Mouse (Mus musculus) hindbrain, postnatal 0 days (tissue): Measurements from ENCODE around the gene Krt72. TPM values are rescaled to one million over a fixed set of nuclear protein-coding genes. Genes with fewer than 3 reads are reported as not detected.

Experiments used
- ATAC-seq: fragments of 200-750 bp; cut with Nextera tagmentation; 2 replicates; pipeline ENCODE4 v1.8.0; 2017; ENCODE audit warnings: mild to moderate bottlenecking, moderate TSS enrichment, moderate library complexity
- DNase-seq: peaks from one replicate; pipeline ENCODE4 v3.0.0-alpha.2; 2015; ENCODE audit warnings: low spot score
- H3K27ac ChIP-seq: fragments of 300-500 bp; sonication (generic); 2 replicates; pipeline ENCODE4 v1.5.1; 2014; ENCODE audit warnings: mild to moderate bottlenecking
- H3K27me3 ChIP-seq: fragments of 300-500 bp; sonication (generic); 2 replicates; pipeline ENCODE4 v1.6.1; 2014; ENCODE audit warnings: low read length, mixed read lengths; ENCODE audit not compliant: insufficient read depth
- H3K36me3 ChIP-seq: fragments of 300-500 bp; sonication (generic); 2 replicates; pipeline ENCODE4 v1.6.1; 2014; ENCODE audit warnings: low read length, mixed read lengths; ENCODE audit not compliant: insufficient read depth
- H3K4me1 ChIP-seq: fragments of 300-500 bp; sonication (generic); 2 replicates; pipeline ENCODE4 v1.6.1; 2014; ENCODE audit warnings: antibody characterized with exemption, low read length, mixed read lengths; ENCODE audit not compliant: insufficient read depth
- H3K4me2 ChIP-seq: fragments of 300-500 bp; sonication (generic); 2 replicates; pipeline ENCODE4 v1.6.1; 2014; ENCODE audit warnings: low read depth, mild to moderate bottlenecking, low read length, moderate library complexity, mixed read lengths
- H3K4me3 ChIP-seq: fragments of 300-500 bp; sonication (generic); 2 replicates; pipeline ENCODE4 v1.5.1; 2014; ENCODE audit warnings: low read length
- H3K9ac ChIP-seq: fragments of 300-500 bp; sonication (generic); replicated peaks from 2 replicates; pipeline ENCODE4 v1.6.1; 2014; ENCODE audit warnings: mild to moderate bottlenecking, low read length, moderate library complexity, mixed read lengths
- H3K9me3 ChIP-seq: fragments of 300-500 bp; sonication (generic); 2 replicates; pipeline ENCODE4 v1.6.1; 2016; ENCODE audit warnings: low read length, mixed read lengths
- CTCF ChIP-seq: IDR thresholded peaks from 2 replicates; pipeline ENCODE4 v1.5.1; 2016; ENCODE audit warnings: antibody characterized with exemption, control low read depth, low read depth
- WGBS: fragments of 180-500 bp; shearing (Covaris S2); extraction: QIAGEN DNeasy Blood & Tissue Kit; methylation state at CpG from one replicate; pipeline ENCODE4 v1.1.7; 2014; 5-methylcytosine and 5-hydroxymethylcytosine counted together
- polyA plus RNA-seq: library from polyadenylated mRNA; unstranded; fragments of >200 nt; fragmentation: Nextera tagmentation; extraction: Ambion mirVana; gene quantifications from 2 replicates; pipeline ENCODE4 v1.2.1, GENCODE M21; 2015
- total RNA-seq: library from RNA; depleted of rRNA; stranded (reverse); fragments of >200 nt; gene quantifications from 2 replicates; pipeline ENCODE4 v1.2.3, GENCODE M21; 2014; rRNA removed

The Krt72 gene
- total RNA-seq (1.9 TPM in 1 of 2 replicates, not detected in the other), polyA plus RNA-seq (0.44 TPM in 1 of 2 replicates, not detected in the other)

- Histone ChIP-seq H3K4me3 (no peak within 1 kb of the TSS), H3K9ac (no peak within 1 kb of the TSS), H3K4me1 (no peaks in the 10 kb centered on the region), H3K27ac (no peak within 1 kb of the TSS), H3K4me2 (no peak within 1 kb of the TSS), H3K36me3 (no peaks in the 10 kb centered on the region), H3K9me3 (no peaks in the 10 kb centered on the region), H3K27me3 (0 out of 2 replicates have a peak, but pooled peaks cover 1% of the 10 kb centered on the region)
- TF ChIP-seq CTCF, result no peak
- WGBS, result 83% methylated on average over 18 of the region's 18 CpGs
- DNase-seq, result no peak
- no peak for ATAC-seq
These were observed at the start of gene Krt72 for GRCm38 (mm10) chr15:101786360-101786759. Krt72 (minus strand) TSS chr15:101786460.

GRCm38 (mm10) chr15:101834784-101835328 is 48.6 kb upstream of the Krt72 start:
- peak; percentile 25 for TF ChIP-seq CTCF
- H3K9ac ChIP-seq, result no peak overlapping the region
- no peaks in the 10 kb centered on the region for H3K4me1 ChIP-seq
- no peaks in the 10 kb centered on the region for H3K36me3 ChIP-seq
- no peak overlapping the region for H3K4me3 ChIP-seq
- H3K9me3 ChIP-seq, result no peaks in the 10 kb centered on the region
- DNase-seq (no peak), ATAC-seq (no peak)
- H3K27me3 ChIP-seq, result no peaks in the 10 kb centered on the region
- WGBS, result 67% methylated on average over 5 of the region's 5 CpGs
- no peak overlapping the region for H3K27ac ChIP-seq
- no peak overlapping the region for H3K4me2 ChIP-seq

- 52% methylated on average over 6 of the region's 6 CpGs for WGBS
- DNase-seq (no peak), ATAC-seq (no peak)
- no peak for TF ChIP-seq CTCF
- H3K9ac ChIP-seq, result no peak overlapping the region
- no peaks in the 10 kb centered on the region for H3K36me3 ChIP-seq
- H3K27me3 ChIP-seq, result no peaks in the 10 kb centered on the region
- H3K27ac ChIP-seq, result no peak overlapping the region
- H3K4me2 ChIP-seq, result no peak overlapping the region
- H3K4me3 ChIP-seq, result no peak overlapping the region
- H3K9me3 ChIP-seq, result no peaks in the 10 kb centered on the region
- no peaks in the 10 kb centered on the region for H3K4me1 ChIP-seq
These were observed 46.9 kb upstream of the Krt72 start for GRCm38 (mm10) chr15:101833131-101833530.

DNA sequence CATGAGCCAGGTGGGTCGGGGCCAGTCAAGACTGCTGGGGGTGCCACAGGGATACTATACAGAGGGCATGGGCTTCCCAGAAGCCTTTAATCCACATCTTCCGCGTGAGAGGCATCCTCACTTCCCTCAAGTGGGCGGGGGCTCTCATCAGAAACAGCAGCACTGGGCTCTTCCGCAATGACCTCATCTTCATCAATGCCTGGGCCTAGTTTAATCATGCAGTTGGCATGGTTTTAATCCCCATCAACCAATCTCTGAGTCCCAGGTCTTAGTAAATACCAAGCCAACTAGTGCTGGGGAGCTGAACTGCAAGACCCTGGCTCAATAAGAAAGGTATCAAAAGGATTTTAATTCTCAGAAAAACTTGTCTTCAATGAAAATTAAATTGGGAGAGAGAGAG is 43.2 kb upstream of the Krt72 start:
- ATAC-seq (no peak), DNase-seq (no peak)
- Histone ChIP-seq H3K9ac (no peak overlapping the region), H3K4me2 (no peak overlapping the region), H3K36me3 (no peaks in the 10 kb centered on the region), H3K4me3 (no peak overlapping the region), H3K9me3 (no peaks in the 10 kb centered on the region), H3K27ac (no peak overlapping the region), H3K4me1 (no peaks in the 10 kb centered on the region), H3K27me3 (no peaks in the 10 kb centered on the region)
- peak; percentile 9; the same call in 1 of the 2 replicates for TF ChIP-seq CTCF
- 66% methylated on average over 5 of the region's 5 CpGs for WGBS

DNA sequence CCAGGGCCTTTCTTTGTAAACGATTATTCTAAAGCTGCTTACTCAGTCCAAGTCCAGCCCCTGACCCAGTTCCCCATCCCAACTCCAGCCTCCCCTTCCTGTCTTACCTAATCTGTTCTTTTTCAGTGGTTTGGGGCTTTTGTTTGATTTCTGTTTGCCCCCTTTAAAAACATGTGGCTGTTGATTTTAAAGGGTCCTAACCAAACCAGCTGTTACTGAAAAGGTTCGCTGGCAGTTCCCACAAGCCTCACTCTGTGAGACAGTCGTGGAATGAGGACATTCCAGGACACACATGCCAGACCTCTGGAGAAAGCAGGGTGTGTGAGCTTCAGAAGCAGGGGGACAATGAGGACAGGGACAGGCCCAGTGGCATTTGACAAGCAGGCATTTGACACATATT is 35.5 kb upstream of the Krt72 start:
- Histone ChIP-seq H3K4me3 (no peak overlapping the region), H3K9ac (no peak overlapping the region), H3K4me2 (no peak overlapping the region), H3K27me3 (no peaks in the 10 kb centered on the region), H3K4me1 (no peaks in the 10 kb centered on the region), H3K27ac (no peak overlapping the region), H3K36me3 (no peaks in the 10 kb centered on the region), H3K9me3 (no peaks in the 10 kb centered on the region)
- ATAC-seq (no peak), DNase-seq (no peak)
- 30% methylated on average over 3 of the region's 3 CpGs for WGBS
- no peak for TF ChIP-seq CTCF

- Histone ChIP-seq H3K4me3 (no peak within 1 kb of the TSS), H3K4me2 (no peak within 1 kb of the TSS), H3K9ac (no peak within 1 kb of the TSS), H3K4me1 (no peaks in the 10 kb centered on the region), H3K36me3 (no peaks in the 10 kb centered on the region), H3K27me3 (no peaks in the 10 kb centered on the region), H3K27ac (no peak within 1 kb of the TSS), H3K9me3 (no peaks in the 10 kb centered on the region)
- TF ChIP-seq CTCF, result no peak
- ATAC-seq, result no peak
- no peak for DNase-seq
- WGBS, result 80% methylated on average over 16 of the region's 16 CpGs
These were observed 31.6 kb upstream of the Krt72 start, which contains the start of gene Krt2 for GRCm38 (mm10) chr15:101817875-101818274. Krt2 (minus strand) TSS chr15:101818169.

DNA sequence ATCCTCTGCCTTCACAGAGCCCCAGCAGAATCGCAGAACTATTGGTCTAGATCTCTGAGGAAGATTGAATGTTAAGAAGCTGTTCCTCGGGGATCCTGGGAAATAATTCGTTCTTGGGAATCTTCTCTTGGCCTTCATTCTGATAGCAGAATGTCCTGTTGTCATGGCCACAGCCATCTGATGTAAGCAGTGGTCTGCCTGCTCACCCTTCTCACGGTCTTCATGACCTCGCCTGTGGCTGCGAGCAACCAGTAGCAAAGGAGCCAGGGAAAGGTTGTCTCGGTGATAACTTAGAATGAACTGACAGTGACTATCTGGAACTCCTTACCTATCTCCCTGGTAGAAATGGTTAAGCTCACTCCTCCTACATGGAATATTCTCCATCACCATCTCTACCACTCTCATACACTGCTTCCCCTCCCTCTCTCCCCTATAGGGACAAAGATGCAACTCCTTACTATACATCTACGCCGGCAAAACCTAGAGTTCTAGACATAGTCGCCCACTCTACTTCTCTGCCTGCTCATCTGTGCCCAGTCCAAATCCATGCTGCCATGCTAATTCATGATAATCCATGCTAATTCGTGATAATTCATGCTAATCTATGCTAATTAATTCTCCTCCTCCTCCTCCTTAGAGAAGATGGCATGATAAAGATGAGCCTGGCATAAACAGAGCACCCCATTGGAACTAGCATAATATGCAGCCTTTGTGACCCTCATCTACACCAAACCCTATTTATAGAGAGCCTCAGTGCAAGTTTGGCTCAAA is 17.0 kb upstream of the Krt72 start:
- WGBS, result 44% methylated on average over 11 of the region's 11 CpGs
- Histone ChIP-seq H3K9me3 (no peaks in the 10 kb centered on the region), H3K36me3 (no peaks in the 10 kb centered on the region), H3K4me2 (no peak overlapping the region; the same call in 1 of the 2 replicates), H3K4me3 (no peak overlapping the region), H3K9ac (no peak overlapping the region), H3K4me1 (peaks cover 11% of the 10 kb centered on the region), H3K27me3 (no peaks in the 10 kb centered on the region), H3K27ac (no peak overlapping the region)
- DNase-seq (no peak), ATAC-seq (no peak)
- no peak for TF ChIP-seq CTCF
